Mouse (Mus musculus) hindbrain, embryonic 12.5 days (tissue): ENCODE results near the gene Zswim9. TPM values are rescaled to one million over a fixed set of nuclear protein-coding genes. Genes with fewer than 3 reads are reported as not detected.

Experiments
- ATAC-seq: fragments of 200-750 bp; cut with Nextera tagmentation; 2 replicates; pipeline ENCODE4 v1.8.0; 2017; ENCODE audit warnings: moderate TSS enrichment; ENCODE audit not compliant: low FRiP score
- H3K27ac ChIP-seq: fragments of 300-500 bp; sonication (generic); 2 replicates; pipeline ENCODE4 v1.5.1; 2016; ENCODE audit warnings: mild to moderate bottlenecking
- H3K27me3 ChIP-seq: fragments of 300-500 bp; sonication (generic); 2 replicates; pipeline ENCODE4 v1.6.1; 2016; ENCODE audit warnings: mild to moderate bottlenecking
- H3K36me3 ChIP-seq: fragments of 300-500 bp; sonication (generic); 2 replicates; pipeline ENCODE4 v1.6.1; 2016; ENCODE audit warnings: mild to moderate bottlenecking
- H3K4me1 ChIP-seq: fragments of 300-500 bp; sonication (generic); 2 replicates; pipeline ENCODE4 v1.6.1; 2016
- H3K4me2 ChIP-seq: fragments of 300-500 bp; sonication (generic); replicated peaks from 2 replicates; pipeline ENCODE4 v1.6.1; 2016; ENCODE audit warnings: mild to moderate bottlenecking
- H3K4me3 ChIP-seq: fragments of 300-500 bp; sonication (generic); 2 replicates; pipeline ENCODE4 v1.5.1; 2016; ENCODE audit warnings: mild to moderate bottlenecking
- H3K9ac ChIP-seq: fragments of 300-500 bp; sonication (generic); 2 replicates; pipeline ENCODE4 v1.6.1; 2016; ENCODE audit warnings: mild to moderate bottlenecking, moderate library complexity
- H3K9me3 ChIP-seq: fragments of 300-500 bp; sonication (generic); replicated peaks from 2 replicates; pipeline ENCODE4 v1.6.1; 2016; ENCODE audit warnings: mild to moderate bottlenecking
- WGBS: fragments of 180-500 bp; shearing (Covaris S2); methylation state at CpG from one replicate; pipeline ENCODE4 v1.1.7; 2016; 5-methylcytosine and 5-hydroxymethylcytosine counted together
- polyA plus RNA-seq: library from polyadenylated mRNA; unstranded; fragments of >200 nt; fragmentation: Nextera tagmentation; extraction: Ambion mirVana; gene quantifications from 2 replicates; pipeline ENCODE4 v1.2.1, GENCODE M21; 2016

Gene Zswim9
- polyA plus RNA-seq, 1 experiment from 2014 or later = 19.0 TPM

GRCm38 (mm10) chr7:13260746-13261700 lies 17.5 kb downstream of the Zswim9 start:
- WGBS = 54% methylated on average over 50 of the region's 50 CpGs
- Histone ChIP-seq H3K4me1 (no peaks in the 10 kb centered on the region), H3K9me3 (no peaks in the 10 kb centered on the region), H3K36me3 (0 out of 2 replicates have a peak, but pooled peaks cover 12% of the 10 kb centered on the region), H3K4me3 (no peak overlapping the region), H3K27me3 (no peaks in the 10 kb centered on the region), H3K27ac (no peak overlapping the region), H3K4me2 (0 out of 2 replicates have a peak overlapping the region, but pooled peaks have one; percentile 13), H3K9ac (no peak overlapping the region)
- ATAC-seq = peak; percentile 21; the same call in 1 of the 2 replicates

- H3K27ac ChIP-seq = no peak within 1 kb of the TSS
- H3K36me3 ChIP-seq = no peaks in the 10 kb centered on the region
- H3K9me3 ChIP-seq = 0 out of 2 replicates have a peak, but pooled peaks cover 5% of the 10 kb centered on the region
- no peaks in the 10 kb centered on the region for H3K27me3 ChIP-seq
- no peak within 1 kb of the TSS for H3K4me2 ChIP-seq
- H3K9ac ChIP-seq = no peak within 1 kb of the TSS
- no peak within 1 kb of the TSS for H3K4me3 ChIP-seq
- H3K4me1 ChIP-seq = no peaks in the 10 kb centered on the region
- no peak for ATAC-seq
Measured at GRCm38 (mm10) chr7:13212720-13213119, 65.8 kb downstream of the Zswim9 start, which contains the start of gene Vmn1r89. TSS of gene Vmn1r89 (plus strand) at chr7:13213020.

Other genes with a start within 250 kb of the Zswim9 start
- gene Chmp2a, start 243.9 kb downstream of the Zswim9 start, polyA plus RNA-seq = 148 and 152 TPM in 2 replicates
- gene Ube2m, start 240.4 kb downstream of the Zswim9 start, polyA plus RNA-seq = 173 and 180 TPM in 2 replicates
- 4.9 and 5.7 TPM in 2 replicates for gene Mzf1, start 224.0 kb downstream of the Zswim9 start, polyA plus RNA-seq
- not detected in 2 replicates for gene Vmn1r85, start 183.5 kb downstream of the Zswim9 start, polyA plus RNA-seq
- gene Vmn1r86, start 158.8 kb downstream of the Zswim9 start, polyA plus RNA-seq = not detected in 2 replicates
- not detected in 2 replicates for gene Vmn1r87, start 138.6 kb downstream of the Zswim9 start, polyA plus RNA-seq
- gene Vmn1r88, start 119.2 kb downstream of the Zswim9 start, polyA plus RNA-seq = not detected in 2 replicates
- gene Vmn1r89, start 65.7 kb downstream of the Zswim9 start, polyA plus RNA-seq = not detected in 2 replicates
- gene Lig1, start 1.4 kb downstream of the Zswim9 start, polyA plus RNA-seq = 74.2 and 78.5 TPM in 2 replicates
- 0.73 and 0.93 TPM in 2 replicates for gene Pla2g4c, start 45.9 kb upstream of the Zswim9 start, polyA plus RNA-seq
- 0.15 TPM in 1 of 2 replicates, not detected in the other for gene Cabp5, start 119.4 kb upstream of the Zswim9 start, polyA plus RNA-seq
- not detected in 2 replicates for gene Bsph1, start 172.1 kb upstream of the Zswim9 start, polyA plus RNA-seq